Mouse (Mus musculus) gastrocnemius, adult 2 months (tissue): ENCODE data around the gene Fads3. TPM values are rescaled to one million over a fixed set of nuclear protein-coding genes. Genes with fewer than 3 reads are reported as not detected.

Source experiments
- DNase-seq: peaks from one replicate; pipeline ENCODE4 v3.0.0; 2022
- H3K27ac ChIP-seq: fragments of 200-600 bp; 2 replicates; pipeline ENCODE4 v1.8.1; 2022; ENCODE audit warnings: mild to moderate bottlenecking
- H3K4me3 ChIP-seq: fragments of 200-600 bp; 2 replicates; pipeline ENCODE4 v1.8.1; 2022; ENCODE audit warnings: mild to moderate bottlenecking, moderate library complexity
- CTCF ChIP-seq: fragments of 200-600 bp; IDR thresholded peaks from 2 replicates; pipeline ENCODE4 v1.8.1; 2022; ENCODE audit warnings: antibody characterized with exemption, mild to moderate bottlenecking, moderate library complexity
- intact Hi-C: fragments of 180-260 bp; cut with DNase I; formaldehyde crosslinking; loops from one replicate; pipeline ENCODE4 v1.15.1; 2025
- total RNA-seq, 2 experiments: library from RNA; stranded (reverse); gene quantifications; 2 replicates each; pipeline ENCODE4 v1.2.3; 2021

Fads3 gene
- total RNA-seq, 2 experiments from 2014 or later = 2.2 to 2.3 TPM

DNA sequence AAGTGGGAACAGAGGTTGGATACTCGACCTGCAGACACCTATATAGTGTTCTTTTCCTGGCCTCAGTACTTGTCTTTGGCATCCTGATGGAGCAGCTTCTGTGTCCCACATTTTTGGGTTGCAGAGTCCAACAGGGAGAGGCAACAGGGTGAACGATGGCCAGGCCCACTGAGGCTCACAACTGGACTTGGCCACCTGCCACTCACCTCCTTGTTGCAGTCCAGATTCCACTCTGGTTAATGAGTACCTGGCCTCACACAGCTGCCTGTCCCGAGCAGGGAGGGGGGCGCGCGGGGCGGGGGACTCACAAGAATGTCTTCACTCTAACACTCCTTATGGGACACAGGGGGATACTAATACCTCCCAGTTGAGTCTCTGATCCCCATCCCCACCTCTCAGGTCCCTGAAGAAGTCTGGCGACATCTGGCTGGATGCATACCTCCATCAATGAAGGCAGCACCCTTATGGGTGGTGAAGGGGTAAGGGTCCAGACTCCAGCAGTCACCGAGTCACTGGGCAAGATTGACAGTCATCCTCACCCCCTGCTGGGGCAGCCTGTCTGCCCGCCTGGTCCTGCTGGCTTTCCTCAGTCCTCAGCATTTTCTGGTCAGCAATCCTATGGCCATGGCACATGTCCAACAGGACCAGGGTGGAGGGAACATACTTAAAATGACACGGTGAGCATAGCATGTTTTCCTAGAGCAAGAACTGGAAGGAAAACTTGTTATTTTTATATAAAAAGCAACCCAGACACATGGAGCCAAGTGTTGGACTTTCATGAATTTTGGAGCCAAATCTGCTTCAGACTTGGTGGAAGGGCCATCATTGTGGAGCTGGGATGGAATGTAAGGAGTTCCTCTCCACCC is 16.4 kb downstream of the Fads3 start:
- intact Hi-C loops = no loop called here
- Histone ChIP-seq H3K4me3 (no peak overlapping the region), H3K27ac (no peak overlapping the region)
- no peak for TF ChIP-seq CTCF
- DNase-seq = no peak

DNA sequence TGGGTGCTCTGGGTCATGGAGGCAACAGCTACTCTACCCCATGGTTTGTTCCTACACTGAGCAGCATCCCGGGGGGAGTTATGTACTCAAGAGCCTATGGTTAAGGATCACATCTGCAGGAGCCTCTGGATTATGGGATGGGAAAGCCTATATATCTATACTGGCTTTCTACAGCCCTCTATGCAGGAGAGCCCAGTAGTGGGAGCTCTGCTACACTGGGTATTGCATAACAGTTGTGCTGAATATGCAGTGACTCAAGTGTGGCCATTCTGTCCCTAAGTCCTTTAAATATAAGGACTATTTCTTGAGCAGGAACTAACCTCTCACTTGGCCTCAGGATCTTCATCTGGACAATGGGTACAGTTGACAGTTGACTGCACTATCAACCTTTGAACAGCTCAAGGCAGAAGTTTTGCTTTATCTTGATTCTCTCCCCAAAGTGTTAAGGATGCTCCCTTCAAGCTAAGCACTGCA is 17.0 kb downstream of the Fads3 start:
- intact Hi-C loops = no loop called here
- H3K4me3 ChIP-seq = no peak overlapping the region
- TF ChIP-seq CTCF = no peak
- DNase-seq = no peak
- H3K27ac ChIP-seq = no peak overlapping the region

DNA sequence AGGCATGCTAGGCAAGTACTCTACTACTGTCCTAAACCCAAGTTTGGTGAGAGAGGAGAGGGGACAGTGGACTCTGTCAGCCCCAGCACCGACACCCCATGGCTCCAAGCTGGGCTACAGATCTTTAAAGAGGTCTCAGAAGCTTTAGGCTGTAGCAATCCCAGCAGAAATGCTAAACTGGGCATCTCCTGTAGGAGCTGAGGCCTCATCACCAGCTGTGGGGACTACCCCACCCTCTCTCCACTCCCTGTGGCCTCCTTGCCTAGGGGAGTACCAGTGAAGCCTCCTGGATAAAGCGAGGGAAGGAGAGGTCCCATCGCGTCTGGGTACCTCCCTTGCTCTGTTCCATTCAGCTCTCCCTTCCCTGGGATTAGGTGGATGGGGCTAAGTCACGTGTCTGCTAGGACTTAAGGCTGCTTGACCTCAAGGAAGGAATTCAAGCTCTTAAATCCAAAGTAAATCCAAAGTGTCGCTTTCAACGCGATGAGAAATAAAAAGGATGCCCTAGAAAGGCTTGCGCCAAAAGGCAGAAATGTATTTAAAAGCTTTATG is 17.6 kb downstream of the Fads3 start:
- DNase-seq = no peak
- Histone ChIP-seq H3K27ac (no peak overlapping the region), H3K4me3 (no peak overlapping the region)
- intact Hi-C loops = no loop called here
- TF ChIP-seq CTCF = no peak

DNA sequence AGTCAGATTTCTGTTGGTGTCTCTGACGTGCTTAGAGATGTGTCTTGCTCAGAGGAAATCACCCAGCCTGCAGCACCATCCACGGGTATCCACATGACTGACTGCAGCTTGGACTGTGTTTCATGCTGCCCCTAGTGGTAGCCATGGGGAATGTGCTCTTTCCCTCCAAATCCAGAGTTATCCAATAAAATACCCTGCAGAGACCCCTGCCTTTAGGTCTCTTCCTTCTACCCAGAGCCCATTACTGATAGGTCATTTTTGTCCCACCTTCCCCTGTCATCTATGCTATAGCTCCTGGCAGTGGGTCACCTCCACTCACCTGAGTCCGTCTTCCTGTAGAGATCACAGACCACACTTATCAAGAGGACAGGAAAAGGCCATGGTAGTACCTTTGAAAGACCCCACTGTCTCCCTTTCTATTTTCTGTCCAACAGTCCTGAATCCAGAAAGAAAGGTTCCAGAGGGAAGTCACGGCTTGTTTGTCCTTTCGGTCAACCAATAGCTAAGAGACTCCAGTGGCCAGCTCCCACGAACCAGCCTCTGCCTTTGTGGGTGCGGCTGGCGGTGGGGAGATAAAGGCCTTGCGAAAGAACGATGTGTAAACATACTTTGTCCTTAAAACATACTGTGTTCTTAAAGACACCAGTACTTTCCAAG is 18.7 kb downstream of the Fads3 start:
- intact Hi-C loops = no loop called here
- Histone ChIP-seq H3K27ac (no peak overlapping the region), H3K4me3 (no peak overlapping the region)
- no peak for DNase-seq
- peak; percentile 80 for TF ChIP-seq CTCF

DNA sequence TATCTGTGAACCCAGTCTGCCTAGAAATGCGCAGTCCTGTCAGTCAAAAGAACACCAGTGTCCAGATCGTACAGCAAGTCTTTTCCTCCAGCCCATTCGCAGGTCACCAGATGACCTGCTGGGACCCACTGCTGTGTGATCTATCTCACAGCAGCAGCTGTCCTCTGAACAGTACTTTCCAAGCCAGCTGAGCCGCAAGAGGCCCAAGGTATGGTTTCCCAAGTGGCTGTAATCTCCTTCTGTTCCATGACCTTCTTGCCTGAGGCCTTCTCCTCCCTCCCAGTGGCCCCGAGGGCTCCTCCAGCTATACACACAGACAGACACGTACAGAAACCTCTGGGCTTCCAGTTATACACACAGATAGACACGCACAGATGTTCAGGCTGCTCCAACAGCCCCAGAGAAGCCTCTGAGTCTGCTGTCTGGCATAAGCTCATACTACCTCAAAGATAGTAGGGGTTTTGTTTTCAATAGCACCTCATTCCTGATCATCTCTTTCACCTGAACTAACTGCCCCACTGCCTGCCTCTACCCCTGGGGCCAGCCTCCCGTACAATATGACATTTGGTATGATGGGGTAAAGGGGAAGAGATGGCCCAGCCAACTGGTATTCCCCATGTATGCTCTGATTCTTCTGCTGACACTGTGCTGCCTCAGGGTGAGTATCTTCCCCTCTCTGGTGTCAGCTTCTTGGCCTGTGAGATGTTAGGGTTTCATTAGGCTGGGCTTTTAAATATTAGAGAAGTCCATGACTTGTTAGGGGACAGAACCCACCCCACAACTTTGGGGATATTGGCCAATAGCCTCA is 19.6 kb downstream of the Fads3 start:
- no peak for TF ChIP-seq CTCF
- Histone ChIP-seq H3K27ac (no peak overlapping the region), H3K4me3 (no peak overlapping the region)
- no peak for DNase-seq
- intact Hi-C loops = no loop called here

DNA sequence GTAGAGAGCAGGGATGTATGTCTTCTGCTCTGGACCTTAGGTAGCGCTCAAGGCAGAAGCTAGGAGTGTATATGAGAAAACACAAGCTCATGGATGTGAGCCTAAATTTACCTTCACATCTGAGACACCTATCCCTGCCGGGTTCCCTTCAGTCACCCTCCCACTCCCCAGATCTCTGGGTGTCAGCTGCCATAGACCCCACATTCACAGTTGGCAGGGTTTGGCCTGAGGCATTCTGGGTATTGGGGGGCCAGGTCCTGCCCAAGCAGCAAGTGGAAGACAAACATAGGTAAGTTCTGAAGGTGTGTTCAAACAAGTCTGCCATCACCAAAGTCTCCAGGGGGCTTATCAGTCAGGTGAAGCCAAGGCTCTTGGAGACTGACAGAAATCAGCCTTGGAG is 20.3 kb downstream of the Fads3 start:
- DNase-seq = no peak
- TF ChIP-seq CTCF = no peak
- no peak overlapping the region for H3K4me3 ChIP-seq
- intact Hi-C loops = no loop called here
- no peak overlapping the region for H3K27ac ChIP-seq

DNA sequence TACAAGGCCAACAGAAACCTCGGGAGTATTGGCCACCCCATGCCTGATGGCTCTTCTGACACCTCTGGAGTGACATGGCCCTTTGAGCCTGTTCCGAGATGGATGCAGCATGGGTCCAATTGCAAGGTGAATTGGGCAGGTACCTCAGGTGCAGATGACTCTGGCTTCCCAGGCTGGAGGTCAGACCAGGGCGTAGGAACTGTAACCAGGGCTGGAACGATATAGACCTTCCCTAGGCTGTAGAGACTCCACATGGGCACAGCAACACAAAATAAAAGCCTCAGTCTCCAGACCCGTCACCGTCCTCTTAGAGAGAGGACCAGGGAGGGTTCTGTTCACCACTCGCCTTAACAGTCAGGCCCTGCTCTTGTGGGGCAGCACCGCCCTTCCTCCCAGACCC is 20.9 kb downstream of the Fads3 start:
- intact Hi-C loops = no loop called here
- no peak for TF ChIP-seq CTCF
- H3K27ac ChIP-seq = no peak overlapping the region
- no peak for DNase-seq
- H3K4me3 ChIP-seq = no peak overlapping the region

DNA sequence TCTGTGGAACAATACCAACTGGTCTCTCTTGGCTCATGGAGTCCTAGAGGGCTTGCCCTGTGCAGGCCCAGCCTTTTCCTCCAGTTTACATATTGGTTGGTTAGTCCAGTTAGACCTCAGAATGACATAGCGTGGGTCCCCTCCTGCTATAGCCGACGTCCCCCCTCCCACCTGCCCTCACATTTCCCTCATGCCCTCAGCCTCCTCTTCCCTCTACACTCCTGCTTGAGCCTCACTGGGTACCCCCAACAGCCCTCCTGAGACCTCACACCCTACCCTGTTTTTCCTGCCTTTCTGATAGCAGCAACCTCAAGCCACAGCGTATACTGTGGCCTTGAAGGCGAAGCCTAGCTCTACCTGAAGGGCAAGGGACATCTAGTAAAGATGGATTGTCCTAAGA is 21.5 kb downstream of the Fads3 start:
- DNase-seq = no peak
- no peak for TF ChIP-seq CTCF
- intact Hi-C loops = no loop called here

DNA sequence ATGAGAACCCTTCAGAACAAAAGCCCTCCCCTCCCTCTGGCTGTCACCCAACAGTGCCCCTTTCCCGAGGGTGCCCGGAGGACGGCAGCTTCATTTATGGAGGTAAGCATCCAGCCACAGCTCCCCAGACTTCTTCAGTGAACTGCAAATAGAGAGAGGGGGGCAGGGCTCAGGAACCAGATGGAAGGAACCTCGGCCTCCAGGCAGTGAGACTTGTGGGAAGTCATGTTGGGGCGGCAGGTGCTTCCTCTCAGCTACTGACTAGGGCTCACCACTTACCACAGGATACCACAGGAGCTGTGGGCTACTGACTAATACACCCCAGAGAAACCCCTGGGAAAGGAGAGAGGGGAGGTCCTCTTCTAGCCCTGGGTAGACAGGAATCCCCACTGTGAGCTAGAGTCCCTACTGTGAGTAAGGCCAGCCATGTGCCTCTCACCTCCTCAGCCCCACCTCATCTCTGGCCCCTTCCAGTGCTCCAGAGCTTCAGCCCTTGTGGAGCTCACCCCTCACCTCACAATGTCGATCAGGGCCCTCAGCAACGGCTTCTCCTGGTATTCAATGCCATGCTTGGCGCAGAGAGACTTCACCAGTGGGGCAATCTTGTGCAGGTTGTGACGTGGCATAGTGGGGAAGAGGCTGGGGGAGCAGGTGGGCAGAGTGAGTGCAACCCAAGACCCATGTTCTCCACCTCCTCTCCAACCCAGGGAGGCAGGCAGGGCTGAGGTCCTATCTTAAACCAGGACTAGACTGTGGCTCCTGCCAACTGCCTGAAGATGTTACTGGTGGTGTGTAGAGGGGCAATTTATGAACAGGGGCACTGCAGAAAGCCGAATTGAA is 23.0 kb downstream of the Fads3 start:
- TF ChIP-seq CTCF = no peak
- no peak for DNase-seq
- Histone ChIP-seq H3K4me3 (no peak overlapping the region), H3K27ac (no peak overlapping the region)
- intact Hi-C loops = no loop called here

More for the DNA sequence above, 21.5 kb downstream of the Fads3 start:
- no peak overlapping the region for H3K27ac ChIP-seq
- no peak overlapping the region for H3K4me3 ChIP-seq

DNA sequence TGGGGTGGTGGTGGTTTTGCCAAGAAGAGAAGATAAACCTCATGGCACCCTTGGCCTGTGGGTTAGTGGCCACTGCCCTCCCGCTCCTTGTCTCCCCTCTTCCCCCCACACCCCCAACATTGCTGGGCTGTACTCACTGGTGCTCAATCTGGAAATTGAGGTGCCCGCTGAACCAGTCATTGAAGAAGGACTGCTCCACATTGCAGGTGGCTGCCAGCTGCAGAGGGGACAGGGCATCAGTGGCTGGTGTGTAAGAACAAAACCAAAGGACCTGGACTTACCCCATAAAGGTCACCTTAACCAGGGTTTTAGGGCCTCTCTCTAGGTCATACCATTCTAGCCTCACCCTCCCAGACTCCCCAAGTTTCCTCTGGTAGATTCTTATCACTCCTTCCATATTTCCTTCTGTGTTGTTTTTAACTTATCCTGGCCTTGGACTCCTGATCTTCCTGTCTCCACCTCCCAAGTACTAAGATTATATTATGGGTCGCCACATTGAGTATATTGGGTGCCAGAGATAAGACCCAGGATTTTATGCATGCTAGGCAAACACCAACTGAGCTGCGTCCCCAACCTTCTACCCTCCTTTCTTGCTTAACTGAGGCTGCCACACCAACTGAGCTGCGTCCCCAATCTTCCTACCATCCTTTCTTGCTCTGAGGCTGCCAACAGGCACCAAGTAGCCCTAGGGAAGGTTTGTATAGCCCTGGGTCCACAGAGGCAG is 24.3 kb downstream of the Fads3 start:
- H3K27ac ChIP-seq = no peak overlapping the region
- intact Hi-C loops = no loop called here
- no peak overlapping the region for H3K4me3 ChIP-seq
- DNase-seq = no peak
- TF ChIP-seq CTCF = no peak

DNA sequence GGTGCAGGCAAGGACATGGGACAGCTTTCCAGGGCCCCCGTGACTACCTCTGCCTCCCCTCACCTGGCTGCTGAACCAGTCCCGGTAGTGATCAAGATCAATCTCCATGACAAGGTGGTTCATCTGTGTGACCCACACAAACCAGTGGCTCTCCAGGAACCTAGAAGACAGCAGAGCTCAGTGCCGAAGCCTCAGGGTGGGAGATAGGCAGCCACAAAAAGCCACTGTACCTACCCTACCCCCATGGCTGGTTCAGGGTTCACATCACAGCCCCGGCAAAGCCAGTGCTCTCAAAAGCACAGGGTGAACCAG is 24.8 kb downstream of the Fads3 start:
- Histone ChIP-seq H3K4me3 (no peak overlapping the region), H3K27ac (no peak overlapping the region)
- DNase-seq = no peak
- intact Hi-C loops = no loop called here
- no peak for TF ChIP-seq CTCF

DNA sequence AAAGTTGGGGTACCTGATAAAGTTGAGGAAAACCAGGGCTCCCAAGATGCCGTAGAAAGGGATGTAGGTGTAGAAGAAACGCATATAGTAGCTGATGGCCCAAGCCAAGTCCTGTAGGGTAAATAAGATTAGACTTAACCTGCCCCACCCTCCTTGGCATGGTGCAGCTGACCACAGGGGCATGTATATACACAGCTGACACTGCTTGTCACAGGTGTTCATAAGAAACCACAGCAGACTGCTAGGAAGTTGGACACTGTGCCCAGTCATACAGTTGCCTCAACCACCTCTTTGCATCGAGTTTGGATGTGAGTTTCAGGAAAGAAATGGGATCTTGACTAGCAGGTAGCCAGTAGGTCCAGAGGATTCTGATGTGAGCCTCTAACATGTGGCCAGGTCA is 25.1 kb downstream of the Fads3 start:
- DNase-seq = no peak
- Histone ChIP-seq H3K4me3 (no peak overlapping the region), H3K27ac (no peak overlapping the region)
- intact Hi-C loops = no loop called here
- TF ChIP-seq CTCF = no peak
